Mouse (Mus musculus) gastrocnemius, adult 2 months (tissue): Measurements from ENCODE around the gene Dnase1. TPM values are rescaled to one million over a fixed set of nuclear protein-coding genes. Genes with fewer than 3 reads are reported as not detected.
"Not testable (repeated sequence)": the region's sequence is repeated elsewhere in the genome, so short reads cannot be mapped to it uniquely, and the experiment has no call there.

Experiments used
- DNase-seq: peaks from one replicate; pipeline ENCODE4 v3.0.0; 2022
- H3K27ac ChIP-seq: fragments of 200-600 bp; 2 replicates; pipeline ENCODE4 v1.8.1; 2022; ENCODE audit warnings: mild to moderate bottlenecking
- H3K4me3 ChIP-seq: fragments of 200-600 bp; 2 replicates; pipeline ENCODE4 v1.8.1; 2022; ENCODE audit warnings: mild to moderate bottlenecking, moderate library complexity
- CTCF ChIP-seq: fragments of 200-600 bp; IDR thresholded peaks from 2 replicates; pipeline ENCODE4 v1.8.1; 2022; ENCODE audit warnings: antibody characterized with exemption, mild to moderate bottlenecking, moderate library complexity
- intact Hi-C: fragments of 180-260 bp; cut with DNase I; formaldehyde crosslinking; loops from one replicate; pipeline ENCODE4 v1.15.1; 2025
- long read RNA-seq, 2 experiments: library from polyadenylated mRNA; stranded (forward); transcript quantifications; one replicate each; pipeline ENCODE4 v2.0.0; 2021
- total RNA-seq, 2 experiments: library from RNA; stranded (reverse); gene quantifications; 2 replicates each; pipeline ENCODE4 v1.2.3; 2021

The Dnase1 gene
- under 1 TPM in 1 of 2 experiments, not detected in 1; 0.82 TPM for total RNA-seq
- long read RNA-seq, experiment 1, result 0 reads
- long read RNA-seq, experiment 2, result 0 reads

GRCm38 (mm10) chr16:4036807-4037206 is at the start of gene Dnase1:
Gene Dnase1, plus strand, starts transcription at chr16:4036942.
- intact Hi-C loops, result no loop called here
- no peak within 1 kb of the TSS for H3K27ac ChIP-seq
- TF ChIP-seq CTCF, result no peak
- no peak within 1 kb of the TSS for H3K4me3 ChIP-seq
- no peak for DNase-seq

- TF ChIP-seq CTCF, result no peak
- H3K27ac ChIP-seq, result no peak overlapping the region
- H3K4me3 ChIP-seq, result no peak overlapping the region
- intact Hi-C loops, result no loop called here
- DNase-seq, result no peak
These were observed 48.3 kb upstream of the Dnase1 start for GRCm38 (mm10) chr16:3988410-3988809.

- intact Hi-C loops, result loop anchor here (2.0 to 10.0 kb wide), 3 partner anchors 95 to 259 kb away; partner anchors contain the start of genes 1700037C18Rik, Cluap1, Zfp174 and Zfp263
- H3K4me3 ChIP-seq, result peak within 1 kb of the TSS; percentile 92
- peak; percentile 48 for TF ChIP-seq CTCF
- DNase-seq, result peak; percentile 96
- peak within 1 kb of the TSS; percentile 96 for H3K27ac ChIP-seq
These were observed 33.0 kb upstream of the Dnase1 start, which contains the start of gene Slx4 for GRCm38 (mm10) chr16:4003489-4004398. Gene Slx4, minus strand, starts transcription at chr16:4003770.

- Histone ChIP-seq H3K27ac (no peak overlapping the region), H3K4me3 (no peak overlapping the region)
- DNase-seq, result no peak
- intact Hi-C loops, result no loop called here
- TF ChIP-seq CTCF, result no peak
These were observed 23.7 kb upstream of the Dnase1 start for GRCm38 (mm10) chr16:4012882-4013570.

GRCm38 (mm10) chr16:4014040-4014668 is 22.6 kb upstream of the Dnase1 start:
- intact Hi-C loops, result no loop called here
- no peak for TF ChIP-seq CTCF
- Histone ChIP-seq H3K27ac (no peak overlapping the region), H3K4me3 (no peak overlapping the region)
- DNase-seq, result no peak

GRCm38 (mm10) chr16:4016786-4017185 is 20.0 kb upstream of the Dnase1 start:
- intact Hi-C loops, H3K27ac ChIP-seq, H3K4me3 ChIP-seq, DNase-seq: not testable (repeated sequence)

GRCm38 (mm10) chr16:4017466-4017865 is 19.3 kb upstream of the Dnase1 start:
- intact Hi-C loops, H3K27ac ChIP-seq, H3K4me3 ChIP-seq, DNase-seq: not testable (repeated sequence)

GRCm38 (mm10) chr16:4021241-4021640 is 15.5 kb upstream of the Dnase1 start:
- H3K27ac ChIP-seq, result no peak overlapping the region
- TF ChIP-seq CTCF, result no peak
- H3K4me3 ChIP-seq, result no peak overlapping the region
- intact Hi-C loops, result no loop called here
- DNase-seq, result no peak

- TF ChIP-seq CTCF, result no peak
- Histone ChIP-seq H3K4me3 (no peak overlapping the region), H3K27ac (no peak overlapping the region)
- DNase-seq, result no peak
- intact Hi-C loops, result no loop called here
These were observed 14.0 kb upstream of the Dnase1 start for GRCm38 (mm10) chr16:4022719-4023118.

- intact Hi-C loops, result no loop called here
- Histone ChIP-seq H3K4me3 (no peak overlapping the region), H3K27ac (no peak overlapping the region)
- no peak for TF ChIP-seq CTCF
- DNase-seq, result no peak
These were observed 10.1 kb upstream of the Dnase1 start for GRCm38 (mm10) chr16:4026672-4027071.

- TF ChIP-seq CTCF, result no peak
- intact Hi-C loops, result no loop called here
- H3K4me3 ChIP-seq, result no peak overlapping the region
- no peak for DNase-seq
- no peak overlapping the region for H3K27ac ChIP-seq
These were observed 9.5 kb upstream of the Dnase1 start for GRCm38 (mm10) chr16:4027211-4027610.

GRCm38 (mm10) chr16:4029371-4029841 is 7.3 kb upstream of the Dnase1 start:
- intact Hi-C loops, result no loop called here
- DNase-seq, result no peak
- TF ChIP-seq CTCF, result no peak
- no peak overlapping the region for H3K27ac ChIP-seq
- H3K4me3 ChIP-seq, result no peak overlapping the region

- no peak for DNase-seq
- H3K27ac ChIP-seq, result no peak overlapping the region
- intact Hi-C loops, result no loop called here
- no peak for TF ChIP-seq CTCF
- no peak overlapping the region for H3K4me3 ChIP-seq
These were observed 6.2 kb upstream of the Dnase1 start for GRCm38 (mm10) chr16:4030501-4030900.
